Mouse (Mus musculus) midbrain, embryonic 12.5 days (tissue): ENCODE measurements around the gene Myom1. TPM values are rescaled to one million over a fixed set of nuclear protein-coding genes. Genes with fewer than 3 reads are reported as not detected.

ENCODE experiments used
- ATAC-seq: fragments of 200-750 bp; cut with Nextera tagmentation; 2 replicates; pipeline ENCODE4 v1.8.0; 2017; ENCODE audit warnings: low read depth, moderate TSS enrichment, moderate library complexity; ENCODE audit not compliant: low FRiP score
- H3K27ac ChIP-seq: fragments of 300-500 bp; sonication (generic); replicated peaks from 2 replicates; pipeline ENCODE4 v1.5.1; 2016; ENCODE audit warnings: mild to moderate bottlenecking
- H3K27me3 ChIP-seq: fragments of 300-500 bp; sonication (generic); 2 replicates; pipeline ENCODE4 v1.6.1; 2016; ENCODE audit warnings: mild to moderate bottlenecking
- H3K36me3 ChIP-seq: fragments of 300-500 bp; sonication (generic); 2 replicates; pipeline ENCODE4 v1.6.1; 2016
- H3K4me1 ChIP-seq: fragments of 300-500 bp; sonication (generic); 2 replicates; pipeline ENCODE4 v1.6.1; 2016
- H3K4me2 ChIP-seq: fragments of 300-500 bp; sonication (generic); replicated peaks from 2 replicates; pipeline ENCODE4 v1.6.1; 2016; ENCODE audit warnings: mild to moderate bottlenecking, moderate library complexity
- H3K4me3 ChIP-seq: fragments of 300-500 bp; sonication (generic); 2 replicates; pipeline ENCODE4 v1.5.1; 2016; ENCODE audit warnings: mild to moderate bottlenecking
- H3K9ac ChIP-seq: fragments of 300-500 bp; sonication (generic); replicated peaks from 2 replicates; pipeline ENCODE4 v1.6.1; 2016; ENCODE audit warnings: mild to moderate bottlenecking, moderate library complexity
- H3K9me3 ChIP-seq: fragments of 300-500 bp; sonication (generic); 2 replicates; pipeline ENCODE4 v1.6.1; 2016; ENCODE audit warnings: mild to moderate bottlenecking
- WGBS: fragments of 180-500 bp; shearing (Covaris S2); methylation state at CpG from one replicate; pipeline ENCODE4 v1.1.7; 2016; 5-methylcytosine and 5-hydroxymethylcytosine counted together
- polyA plus RNA-seq: library from polyadenylated mRNA; unstranded; fragments of >200 nt; fragmentation: Nextera tagmentation; extraction: Ambion mirVana; gene quantifications from 2 replicates; pipeline ENCODE4 v1.2.1, GENCODE M21; 2016

Myom1 gene
- polyA plus RNA-seq, 1 experiment from 2014 or later: 2.5 TPM

DNA sequence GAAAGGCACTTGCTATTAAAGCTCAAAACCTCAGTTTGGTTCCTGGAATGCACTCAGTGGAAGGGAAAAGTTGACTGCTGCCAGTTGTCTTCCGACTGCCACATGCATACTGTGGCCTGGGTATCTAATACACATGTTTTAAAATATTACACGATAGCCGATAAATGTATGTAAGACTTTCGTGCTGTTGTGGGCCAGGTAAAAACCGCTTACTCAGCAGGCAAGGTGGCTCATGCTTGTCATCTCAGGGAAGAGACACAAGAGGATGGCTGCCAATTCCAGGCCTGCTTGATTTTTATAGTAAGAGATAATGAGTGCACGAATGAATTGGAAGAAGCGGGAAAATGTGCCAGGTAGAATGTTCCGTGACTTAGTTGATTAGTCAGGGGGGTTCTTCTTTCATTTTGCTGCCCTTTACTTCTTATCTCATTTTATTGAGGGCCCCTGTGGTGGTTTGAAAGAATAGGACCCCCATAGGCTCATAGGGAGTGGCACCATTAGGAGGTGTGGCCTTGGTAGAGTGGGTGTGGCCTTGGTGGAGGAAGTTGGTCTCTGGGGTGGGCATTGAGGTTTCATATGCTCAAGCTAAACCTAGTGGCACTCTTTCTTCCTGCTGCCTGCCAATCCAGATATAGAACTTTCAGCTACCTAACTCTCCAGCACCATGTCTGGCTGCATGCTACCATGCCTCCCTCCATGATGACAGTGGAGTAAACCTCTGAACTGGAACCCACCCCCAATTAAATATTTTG is 158.0 kb downstream of the Myom1 start:
- no peaks in the 10 kb centered on the region for H3K9me3 ChIP-seq
- 92% methylated on average over 8 of the region's 8 CpGs for WGBS
- H3K4me2 ChIP-seq: no peak overlapping the region
- no peak overlapping the region for H3K4me3 ChIP-seq
- no peak overlapping the region for H3K9ac ChIP-seq
- ATAC-seq: no peak
- no peak overlapping the region for H3K27ac ChIP-seq
- no peaks in the 10 kb centered on the region for H3K27me3 ChIP-seq
- no peaks in the 10 kb centered on the region for H3K36me3 ChIP-seq
- peaks cover 11% of the 10 kb centered on the region for H3K4me1 ChIP-seq

- Histone ChIP-seq H3K9ac (no peak overlapping the region), H3K4me3 (no peak overlapping the region), H3K9me3 (no peaks in the 10 kb centered on the region), H3K4me2 (no peak overlapping the region), H3K27me3 (no peaks in the 10 kb centered on the region), H3K27ac (no peak overlapping the region), H3K36me3 (no peaks in the 10 kb centered on the region), H3K4me1 (no peaks in the 10 kb centered on the region)
- ATAC-seq: no peak
- 90% methylated on average over 6 of the region's 6 CpGs for WGBS
Measured at GRCm38 (mm10) chr17:71164991-71165390, 162.6 kb downstream of the Myom1 start.

DNA sequence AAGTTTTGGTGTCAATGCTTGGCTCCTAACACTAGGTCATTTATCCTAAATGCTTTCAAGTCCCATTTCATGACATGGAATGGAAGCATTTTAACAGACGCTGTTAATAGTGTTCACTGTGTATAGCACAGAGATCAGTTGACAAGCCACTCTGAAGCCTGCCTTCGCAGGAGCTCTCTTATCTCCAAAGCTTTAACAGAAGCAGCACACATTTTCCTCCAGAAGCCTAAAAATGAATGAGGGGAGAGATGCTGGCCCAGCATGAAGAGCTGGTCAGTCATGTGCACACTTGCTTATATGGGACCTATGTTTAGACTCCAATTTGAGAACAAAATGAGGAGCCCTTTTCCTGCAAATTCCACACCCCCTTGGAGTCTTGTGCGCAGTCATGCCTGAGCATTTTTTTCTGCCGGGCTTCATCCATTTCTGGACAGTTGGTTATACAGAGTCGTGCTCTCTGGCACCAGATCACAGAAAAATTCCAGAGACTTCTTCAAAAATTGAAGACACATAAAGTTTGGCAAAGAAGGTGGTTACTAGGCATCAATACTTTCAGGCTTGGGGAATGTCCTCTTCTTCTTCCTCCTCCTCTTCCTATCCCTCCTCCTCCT is 165.9 kb downstream of the Myom1 start:
- Histone ChIP-seq H3K4me1 (no peaks in the 10 kb centered on the region), H3K27me3 (no peaks in the 10 kb centered on the region), H3K36me3 (no peaks in the 10 kb centered on the region), H3K27ac (no peak overlapping the region), H3K4me2 (no peak overlapping the region), H3K4me3 (no peak overlapping the region), H3K9me3 (no peaks in the 10 kb centered on the region), H3K9ac (no peak overlapping the region)
- no peak for ATAC-seq
- 86% methylated on average over 5 of the region's 5 CpGs for WGBS

DNA sequence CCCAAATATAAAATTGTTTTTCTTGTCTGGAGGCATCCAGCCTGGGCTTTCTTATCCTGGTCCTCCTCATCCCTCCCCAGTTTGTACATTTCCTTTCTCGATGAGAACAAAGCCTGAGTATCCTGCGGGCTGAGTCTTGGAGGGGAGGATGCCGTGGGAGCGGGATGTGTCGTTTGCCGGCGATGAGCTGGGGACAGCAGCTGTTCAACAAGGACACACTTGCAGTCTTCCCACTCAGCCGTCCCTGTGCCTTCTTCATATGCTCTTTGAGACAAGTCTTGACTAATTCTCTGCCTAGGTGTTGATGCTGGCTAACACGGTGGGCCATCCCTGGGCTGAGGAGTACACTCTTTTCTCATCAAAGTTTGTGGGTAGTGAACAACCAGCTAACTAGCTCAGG is 166.4 kb downstream of the Myom1 start:
- 69% methylated on average over 9 of the region's 9 CpGs for WGBS
- Histone ChIP-seq H3K36me3 (no peaks in the 10 kb centered on the region), H3K27ac (no peak overlapping the region), H3K27me3 (no peaks in the 10 kb centered on the region), H3K9me3 (no peaks in the 10 kb centered on the region), H3K4me3 (no peak overlapping the region), H3K4me1 (no peaks in the 10 kb centered on the region), H3K4me2 (no peak overlapping the region), H3K9ac (no peak overlapping the region)
- ATAC-seq: no peak

DNA sequence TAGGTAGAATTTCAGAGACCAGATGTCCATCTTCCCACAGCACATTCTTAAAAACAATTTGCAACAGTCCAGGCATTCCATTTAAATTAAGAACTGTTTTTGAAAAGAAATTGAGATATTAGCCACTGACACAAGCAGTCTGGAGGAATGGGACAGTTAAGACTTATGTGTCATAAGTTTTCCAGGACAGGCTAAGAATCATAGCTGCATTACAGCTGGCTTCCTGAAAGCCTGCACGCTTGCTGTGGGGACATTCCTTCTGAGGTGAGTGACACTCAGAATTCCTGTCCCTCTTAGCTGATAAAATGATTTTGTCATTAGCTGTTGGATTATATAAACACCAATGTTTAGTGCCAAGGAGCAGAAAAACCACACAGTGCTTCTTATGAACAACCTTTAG is 167.2 kb downstream of the Myom1 start:
- no peaks in the 10 kb centered on the region for H3K36me3 ChIP-seq
- no peak for ATAC-seq
- H3K4me2 ChIP-seq: no peak overlapping the region
- no peak overlapping the region for H3K9ac ChIP-seq
- H3K27ac ChIP-seq: no peak overlapping the region
- 88% methylated on average over 1 of the region's 1 CpGs for WGBS
- no peak overlapping the region for H3K4me3 ChIP-seq
- no peaks in the 10 kb centered on the region for H3K9me3 ChIP-seq
- no peaks in the 10 kb centered on the region for H3K27me3 ChIP-seq
- no peaks in the 10 kb centered on the region for H3K4me1 ChIP-seq

GRCm38 (mm10) chr17:71171161-71171560 is 168.7 kb downstream of the Myom1 start:
- ATAC-seq: no peak
- Histone ChIP-seq H3K4me3 (no peak overlapping the region), H3K27ac (no peak overlapping the region), H3K36me3 (no peaks in the 10 kb centered on the region), H3K9ac (no peak overlapping the region), H3K4me1 (no peaks in the 10 kb centered on the region), H3K9me3 (no peaks in the 10 kb centered on the region), H3K4me2 (no peak overlapping the region), H3K27me3 (no peaks in the 10 kb centered on the region)
- WGBS: 92% methylated on average over 4 of the region's 4 CpGs

Other genes with a start within 250 kb of the Myom1 start
- gene Tgif1, start 149.1 kb upstream of the Myom1 start, polyA plus RNA-seq: 50.1 and 58.9 TPM in 2 replicates
- gene Myl12a, start 245 bp downstream of the Myom1 start, polyA plus RNA-seq: 275 and 332 TPM in 2 replicates
- gene Lpin2, start 179.9 kb downstream of the Myom1 start, polyA plus RNA-seq: 41.0 and 41.4 TPM in 2 replicates